Mouse (Mus musculus) E14TG2a.4 (cell line): ENCODE results near the gene Prr5l.

ENCODE experiments used
- CTCF ChIP-seq: conservative IDR thresholded peaks from 2 replicates; pipeline ENCODE4 v1.5.1; 2014; ENCODE audit warnings: low read length
- NANOG ChIP-seq: IDR thresholded peaks from 2 replicates; pipeline ENCODE4 v1.6.1; 2014; ENCODE audit warnings: borderline replicate concordance, low read length, mixed read lengths
- POU5F1 ChIP-seq: IDR thresholded peaks from 2 replicates; pipeline ENCODE4 v1.6.1; 2014; ENCODE audit warnings: low read length, borderline replicate concordance

- TF ChIP-seq POU5F1 (no peak), CTCF (no peak), NANOG (no peak)
Observed at GRCm38 (mm10) chr2:101721835-101722234, 161.0 kb downstream of the Prr5l start.
